Mouse (Mus musculus): ENCODE data around the gene Cd96.

Cd96 gene

DNA sequence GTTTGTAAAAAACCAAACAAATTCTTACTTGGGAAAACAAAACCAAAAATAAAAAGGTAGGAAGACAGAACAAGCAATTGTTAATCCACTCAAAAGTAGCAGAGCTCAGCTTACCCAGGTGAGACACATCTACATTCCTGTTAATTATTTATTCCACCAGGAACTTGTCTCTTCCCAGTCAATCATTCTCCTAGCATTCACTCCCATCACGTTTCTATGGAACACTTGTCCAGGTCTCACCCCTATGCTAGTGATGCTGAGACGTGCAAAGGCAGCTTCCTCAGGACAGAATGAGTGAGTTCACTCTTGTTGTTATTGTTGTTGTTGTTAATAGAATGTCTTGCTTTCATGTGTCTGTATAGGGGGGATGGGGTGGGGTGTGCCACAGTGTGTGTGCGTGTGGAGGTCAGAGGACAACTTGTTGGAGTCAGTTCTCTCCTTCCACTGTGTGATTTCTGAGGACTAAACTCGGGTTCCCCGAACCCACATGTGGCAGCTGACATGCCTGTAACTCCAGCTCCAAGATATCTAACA is 97.0 kb downstream of the Cd96 start:
- Histone ChIP-seq H3K9me3 (ENCODE audit: low read length) (no peaks in the 10 kb centered on the region), H3K4me3 (replicated peaks; ENCODE audit: low read length) (no peak overlapping the region), H3K27me3 (ENCODE audit: insufficient read depth, low read length) (0 out of 2 replicates have a peak, but pooled peaks cover 4% of the 10 kb centered on the region), H3K4me1 (replicated peaks; ENCODE audit: low read depth, low read length) (no peaks in the 10 kb centered on the region), H3K36me3 (ENCODE audit: insufficient read depth, low read length) (no peaks in the 10 kb centered on the region)
- TF ChIP-seq NANOG (IDR thresholded peaks at IDR 0.05; ENCODE audit: borderline replicate concordance, low read length) (no peak), CTCF (conservative IDR thresholded peaks at IDR 0.05; ENCODE audit: low read length) (no peak), POU5F1 (IDR thresholded peaks at IDR 0.05; ENCODE audit: borderline replicate concordance, low read length) (no peak)

GRCm38 (mm10) chr16:46022189-46022928 is 97.7 kb downstream of the Cd96 start:
- 0 out of 2 replicates have a peak, but pooled peaks cover 4% of the 10 kb centered on the region for H3K27me3 ChIP-seq (ENCODE audit: insufficient read depth, low read length)
- H3K4me3 ChIP-seq (replicated peaks; ENCODE audit: low read length) = no peak overlapping the region
- H3K36me3 ChIP-seq (ENCODE audit: insufficient read depth, low read length) = no peaks in the 10 kb centered on the region
- no peaks in the 10 kb centered on the region for H3K4me1 ChIP-seq (replicated peaks; ENCODE audit: low read depth, low read length)
- no peaks in the 10 kb centered on the region for H3K9me3 ChIP-seq (ENCODE audit: low read length)
- TF ChIP-seq CTCF (conservative IDR thresholded peaks at IDR 0.05; ENCODE audit: low read length) = peak; percentile 47
- no peak for TF ChIP-seq POU5F1 (IDR thresholded peaks at IDR 0.05; ENCODE audit: borderline replicate concordance, low read length)
- TF ChIP-seq NANOG (IDR thresholded peaks at IDR 0.05; ENCODE audit: borderline replicate concordance, low read length) = no peak

- H3K9me3 ChIP-seq (ENCODE audit: low read length) = no peaks in the 10 kb centered on the region
- H3K4me1 ChIP-seq (replicated peaks; ENCODE audit: low read depth, low read length) = no peaks in the 10 kb centered on the region
- no peaks in the 10 kb centered on the region for H3K36me3 ChIP-seq (ENCODE audit: insufficient read depth, low read length)
- no peak for TF ChIP-seq POU5F1 (IDR thresholded peaks at IDR 0.05; ENCODE audit: borderline replicate concordance, low read length)
- no peak overlapping the region for H3K4me3 ChIP-seq (replicated peaks; ENCODE audit: low read length)
- 0 out of 2 replicates have a peak, but pooled peaks cover 4% of the 10 kb centered on the region for H3K27me3 ChIP-seq (ENCODE audit: insufficient read depth, low read length)
These were observed 98.7 kb downstream of the Cd96 start for GRCm38 (mm10) chr16:46021302-46021701.

GRCm38 (mm10) chr16:46020396-46020795 is 99.7 kb downstream of the Cd96 start:
- H3K27me3 ChIP-seq (ENCODE audit: insufficient read depth, low read length) = 0 out of 2 replicates have a peak, but pooled peaks cover 4% of the 10 kb centered on the region
- TF ChIP-seq CTCF (conservative IDR thresholded peaks at IDR 0.05; ENCODE audit: low read length) (no peak), NANOG (IDR thresholded peaks at IDR 0.05; ENCODE audit: borderline replicate concordance, low read length) (no peak), POU5F1 (IDR thresholded peaks at IDR 0.05; ENCODE audit: borderline replicate concordance, low read length) (no peak)
- no peaks in the 10 kb centered on the region for H3K9me3 ChIP-seq (ENCODE audit: low read length)
- no peaks in the 10 kb centered on the region for H3K36me3 ChIP-seq (ENCODE audit: insufficient read depth, low read length)
- H3K4me3 ChIP-seq (replicated peaks; ENCODE audit: low read length) = no peak overlapping the region
- no peaks in the 10 kb centered on the region for H3K4me1 ChIP-seq (replicated peaks; ENCODE audit: low read depth, low read length)

GRCm38 (mm10) chr16:46019799-46020198 is 100.3 kb downstream of the Cd96 start:
- H3K36me3 ChIP-seq (ENCODE audit: insufficient read depth, low read length) = no peaks in the 10 kb centered on the region
- 0 out of 2 replicates have a peak, but pooled peaks cover 4% of the 10 kb centered on the region for H3K27me3 ChIP-seq (ENCODE audit: insufficient read depth, low read length)
- H3K4me1 ChIP-seq (replicated peaks; ENCODE audit: low read depth, low read length) = no peaks in the 10 kb centered on the region
- H3K9me3 ChIP-seq (ENCODE audit: low read length) = no peaks in the 10 kb centered on the region
- H3K4me3 ChIP-seq (replicated peaks; ENCODE audit: low read length) = no peak overlapping the region
- TF ChIP-seq POU5F1 (IDR thresholded peaks at IDR 0.05; ENCODE audit: borderline replicate concordance, low read length) (no peak), NANOG (IDR thresholded peaks at IDR 0.05; ENCODE audit: borderline replicate concordance, low read length) (no peak), CTCF (conservative IDR thresholded peaks at IDR 0.05; ENCODE audit: low read length) (no peak)

GRCm38 (mm10) chr16:46019359-46019758 is 100.7 kb downstream of the Cd96 start:
- H3K4me3 ChIP-seq (replicated peaks; ENCODE audit: low read length) = no peak overlapping the region
- no peaks in the 10 kb centered on the region for H3K4me1 ChIP-seq (replicated peaks; ENCODE audit: low read depth, low read length)
- no peaks in the 10 kb centered on the region for H3K36me3 ChIP-seq (ENCODE audit: insufficient read depth, low read length)
- H3K27me3 ChIP-seq (ENCODE audit: insufficient read depth, low read length) = 0 out of 2 replicates have a peak, but pooled peaks cover 4% of the 10 kb centered on the region
- H3K9me3 ChIP-seq (ENCODE audit: low read length) = no peaks in the 10 kb centered on the region
- TF ChIP-seq POU5F1 (IDR thresholded peaks at IDR 0.05; ENCODE audit: borderline replicate concordance, low read length) (no peak), NANOG (IDR thresholded peaks at IDR 0.05; ENCODE audit: borderline replicate concordance, low read length) (no peak), CTCF (conservative IDR thresholded peaks at IDR 0.05; ENCODE audit: low read length) (no peak)

DNA sequence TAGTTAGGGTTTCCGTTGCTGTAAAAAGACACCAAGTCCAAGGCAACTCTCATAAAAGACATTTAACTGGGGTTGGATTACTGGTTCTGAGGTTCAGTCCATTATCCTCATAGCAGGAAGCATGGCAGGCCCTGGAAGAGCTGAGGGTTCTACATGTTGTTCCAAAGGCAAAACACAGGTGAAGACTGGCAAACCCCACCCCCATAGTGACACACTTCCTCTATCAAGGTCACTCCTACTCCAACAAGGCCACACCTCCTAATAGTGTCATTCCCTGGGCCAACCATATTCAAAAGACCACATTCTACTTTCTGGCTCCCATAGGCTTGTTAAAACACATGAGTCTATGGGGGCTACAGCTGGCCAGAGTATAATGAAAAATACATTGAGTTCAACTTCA is 108.4 kb downstream of the Cd96 start:
- TF ChIP-seq POU5F1 (IDR thresholded peaks at IDR 0.05; ENCODE audit: borderline replicate concordance, low read length) = no peak
- no peak for TF ChIP-seq CTCF (conservative IDR thresholded peaks at IDR 0.05; ENCODE audit: low read length)
- TF ChIP-seq NANOG (IDR thresholded peaks at IDR 0.05; ENCODE audit: borderline replicate concordance, low read length) = no peak
- Histone ChIP-seq H3K27me3 (ENCODE audit: insufficient read depth, low read length) (peaks cover 13% of the 10 kb centered on the region), H3K36me3 (ENCODE audit: insufficient read depth, low read length) (no peaks in the 10 kb centered on the region), H3K4me1 (replicated peaks; ENCODE audit: low read depth, low read length) (peaks cover 13% of the 10 kb centered on the region), H3K4me3 (replicated peaks; ENCODE audit: low read length) (no peak overlapping the region), H3K9me3 (ENCODE audit: low read length) (no peaks in the 10 kb centered on the region)

DNA sequence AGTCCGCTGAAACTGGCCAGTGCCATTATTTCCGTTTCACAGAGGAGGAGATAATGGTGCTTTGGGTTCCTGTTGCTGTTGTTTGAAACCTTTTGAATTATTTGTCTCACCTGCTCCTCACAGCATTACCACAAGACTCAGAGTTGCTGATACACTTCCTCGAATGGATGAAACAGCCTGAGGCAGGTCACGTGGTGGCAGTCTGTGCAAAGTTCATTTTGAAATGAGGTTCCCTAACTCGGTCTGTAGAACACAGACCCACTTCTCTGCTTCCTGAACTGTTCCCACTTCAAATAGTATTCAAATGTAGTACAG is 109.2 kb downstream of the Cd96 start:
- H3K36me3 ChIP-seq (ENCODE audit: insufficient read depth, low read length) = no peaks in the 10 kb centered on the region
- TF ChIP-seq POU5F1 (IDR thresholded peaks at IDR 0.05; ENCODE audit: borderline replicate concordance, low read length) = no peak
- TF ChIP-seq NANOG (IDR thresholded peaks at IDR 0.05; ENCODE audit: borderline replicate concordance, low read length) = no peak
- TF ChIP-seq CTCF (conservative IDR thresholded peaks at IDR 0.05; ENCODE audit: low read length) = no peak
- peaks cover 13% of the 10 kb centered on the region for H3K27me3 ChIP-seq (ENCODE audit: insufficient read depth, low read length)
- no peaks in the 10 kb centered on the region for H3K9me3 ChIP-seq (ENCODE audit: low read length)
- H3K4me1 ChIP-seq (replicated peaks; ENCODE audit: low read depth, low read length) = peaks cover 13% of the 10 kb centered on the region
- H3K4me3 ChIP-seq (replicated peaks; ENCODE audit: low read length) = peak overlapping the region; percentile 86
